Comparison of ENCODE assay signal across 7 mouse cellular contexts in the genomic region with DNA sequence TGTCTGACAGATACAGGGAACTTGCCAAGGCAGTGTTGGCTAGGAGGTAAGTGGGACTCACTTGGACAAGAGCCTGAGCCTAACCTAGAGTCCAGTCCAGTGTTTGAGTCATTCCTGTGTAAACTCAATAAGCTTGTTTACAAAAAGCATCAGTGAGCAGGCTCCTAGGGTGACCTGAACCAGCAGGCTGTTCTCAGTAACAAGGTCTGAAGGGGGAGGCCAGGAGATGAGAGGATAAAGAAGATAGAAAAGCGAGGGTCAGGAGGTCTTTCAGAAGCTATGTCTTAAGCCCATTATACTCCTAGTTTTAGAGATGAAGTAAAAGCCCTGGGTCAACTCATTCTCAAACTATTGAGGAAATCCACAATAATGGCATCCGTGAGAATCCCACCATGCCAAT. TPM values are rescaled to one million over a fixed set of nuclear protein-coding genes. Genes with fewer than 3 reads are reported as not detected.
DNase-seq lines count a peak whose midpoint lies in the region; TF ChIP-seq lines count a peak whose summit lies in the region.
"Not testable (repeated sequence)": the region's sequence is repeated elsewhere in the genome, so short reads cannot be mapped to it uniquely, and the experiment has no call there.

No protein-coding gene starts in this region.

- peak; percentile 58 for DNase-seq in T-cell, adult 2 months (ENCODE audit: low spot score)
- peak; percentile 22 to 44 for DNase-seq in cerebellum, postnatal 25 days
- DNase-seq in heart, adult 2 months, result peak; percentile 62 to 70
- DNase-seq in kidney, adult 9 months, result peak; percentile 84
- DNase-seq in limb, embryonic 10.5 days (ENCODE audit: low spot score), result peak; percentile 39
- peak; percentile 14 for DNase-seq in naive thymus-derived CD4-positive, alpha-beta T cell, adult 2 months (ENCODE audit: low read depth)
- DNase-seq in testis, postnatal 10 days (ENCODE audit: low spot score), result peak; percentile 83

- H3K36me3 ChIP-seq in heart, adult 2 months (ENCODE audit: control insufficient read depth, insufficient read depth, low read length); limb, embryonic 10.5 days: not testable (repeated sequence)

- not testable (repeated sequence) for H3K27ac ChIP-seq in heart, adult 2 months; limb, embryonic 10.5 days

- H3K27me3 ChIP-seq in heart, adult 2 months (ENCODE audit: control insufficient read depth, insufficient read depth, low read length); limb, embryonic 10.5 days (ENCODE audit: low read depth, poor library complexity, severe bottlenecking): not testable (repeated sequence)

- peaks cover 12% of the 10 kb centered on the region for H3K9me3 ChIP-seq in limb, embryonic 10.5 days (replicated peaks)

- WGBS in heart, adult 2 months, result 34% methylated on average over 1 of the region's 2 CpGs
- 64% methylated on average over 1 of the region's 2 CpGs for WGBS in limb, embryonic 10.5 days

- not testable (repeated sequence) for TF ChIP-seq POLR2A in heart, adult 2 months (IDR thresholded peaks at IDR 0.05; ENCODE audit: insufficient read depth, low read depth, low read length)

- not testable (repeated sequence) for H3K79me2 ChIP-seq in heart, adult 2 months (replicated peaks; ENCODE audit: control insufficient read depth, insufficient read depth, low read length)

- TF ChIP-seq EP300 in heart, adult 2 months (IDR thresholded peaks at IDR 0.05; ENCODE audit: insufficient read depth, low read depth, low read length), result not testable (repeated sequence)

- not testable (repeated sequence) for TF ChIP-seq CTCF in heart, adult 2 months (IDR thresholded peaks at IDR 0.05)

- intact Hi-C loops in heart, adult 2 months (cut with DNase I), result not testable (repeated sequence)

- H3K9ac ChIP-seq in heart, adult 2 months (ENCODE audit: low read depth, low read length), result not testable (repeated sequence)

- H3K4me1 ChIP-seq in heart, adult 2 months (ENCODE audit: control insufficient read depth, insufficient read depth, low read length); limb, embryonic 10.5 days: not testable (repeated sequence)

- not testable (repeated sequence) for H3K4me3 ChIP-seq in heart, adult 2 months; limb, embryonic 10.5 days

RNA-seq across cellular contexts. Expression of a gene that starts 31.9 kb away (rescaled TPM):
- 10 to 100 TPM; 17.3 to 17.4 TPM for total RNA-seq in heart, adult 2 months (2021)
- 11.3 and 13.0 TPM in 2 replicates for polyA plus RNA-seq in heart, adult 2 months (2012; rRNA removed)
- 11.0 and 14.3 TPM in 2 replicates for polyA plus RNA-seq in limb, embryonic 10.5 days (2016; fragmentation: Nextera tagmentation; extraction: Ambion mirVana)

RNA-seq across cellular contexts. Expression of a gene that starts 40.8 kb away (rescaled TPM):
- 10 to 100 TPM; 36.4 to 43.6 TPM for total RNA-seq in heart, adult 2 months (2021)
- 29.6 and 44.3 TPM in 2 replicates for polyA plus RNA-seq in heart, adult 2 months (2012; rRNA removed)
- polyA plus RNA-seq in limb, embryonic 10.5 days (2016; fragmentation: Nextera tagmentation; extraction: Ambion mirVana), result 64.7 and 74.1 TPM in 2 replicates

Comparison
In these comparisons a context has a peak if more than half of its experiments do, and no peak if none do; other contexts are left out.
1. DNase-seq: peak in every context shown above with its lines; median percentile 84 in kidney, adult 9 months; 83 in testis, postnatal 10 days; 66 in heart, adult 2 months; 58 in T-cell, adult 2 months; 39 in limb, embryonic 10.5 days; 33 in cerebellum, postnatal 25 days; 14 in naive thymus-derived CD4-positive, alpha-beta T cell, adult 2 months.